ENCODE assay signal across 8 mouse cellular contexts in genomic region chr7:34230116-34230515, GRCm38 (mm10). TPM values are rescaled to one million over a fixed set of nuclear protein-coding genes. Genes with fewer than 3 reads are reported as not detected.
A peak's percentile ranks its signal among the peaks of the same experiment; 100 is the strongest.
DNase-seq lines count a peak whose midpoint lies in the region; ATAC-seq lines count a peak whose summit lies in the region.

TSS of gene Gpi1 (minus strand) at chr7:34230336.

- DNase-seq in layer of hippocampus, adult 11-12 months (ENCODE audit: low spot score), result peak; percentile 77
- DNase-seq in layer of hippocampus, adult 9-10 months (ENCODE audit: low spot score), result no peak
- DNase-seq in embryo, embryonic 11 days, result peak; percentile 95
- peak; percentile 85 for DNase-seq in gastrocnemius, postnatal 25 days
- DNase-seq in left cerebral cortex, postnatal 25 days (ENCODE audit: low spot score in 2 of 2), result peak; percentile 77 to 79
- peak; percentile 90 for DNase-seq in mesoderm, embryonic 11.5 days (ENCODE audit: low read depth, low spot score)
- peak; percentile 78 for DNase-seq in right cerebral cortex, postnatal 25 days

- ATAC-seq in inflammation-experienced regulatory T-cells, adult 6 months, result peak; percentile 56

- intact Hi-C loops in left cerebral cortex, postnatal 25 days (cut with DNase I), result no loop called here

RNA-seq across cellular contexts. Expression of gene Gpi1, which starts in this region (rescaled TPM):
- total RNA-seq in gastrocnemius, postnatal 25 days (2021), result 1,000 to 10,000 TPM in 1 of 2 experiments, 100 to 1,000 TPM in 1; 948 to 1,062 TPM
- 100 to 1,000 TPM; 350 to 461 (median 355) TPM for polyA plus RNA-seq in inflammation-experienced regulatory T-cells, adult 6 months (2017; shearing (Covaris generic))
- total RNA-seq in left cerebral cortex, postnatal 25 days (2021), result 100 to 1,000 TPM; 657 to 693 TPM
